ENCODE assay signal across 9 mouse cellular contexts in genomic region chr16:42444408-42444862, GRCm38 (mm10).
DNase-seq lines count a peak whose midpoint lies in the region; ATAC-seq and TF ChIP-seq lines count a peak whose summit lies in the region.
"Had no signal": no experiment of that assay in that cellular context is flagged by ENCODE, and none has a peak within 500 bp of the region (broad histone marks: within the 10 kb centered on the region; RNA-seq: fewer than 3 reads in every experiment).

No protein-coding gene starts in this region.

- DNase-seq in frontal cortex, adult 2 months (ENCODE audit: extremely low spot score in 1 of 2, low spot score in 1 of 2), result no peak
- DNase-seq in cerebellum, adult 11 months, result peak; percentile 17
- DNase-seq in frontal cortex, postnatal 14 days (ENCODE audit: low spot score in 2 of 2), result peak; percentile 12 to 13
- DNase-seq in left cerebral cortex, adult 11 months (ENCODE audit: low spot score), result peak; percentile 8
- DNase-seq in adrenal gland, postnatal 36 days, result no peak
- no peak for DNase-seq in spleen, adult 12 weeks (ENCODE audit: low spot score)

- peak overlapping the region; percentile 28; the same call in 1 of the 2 replicates for H3K4me3 ChIP-seq in olfactory bulb, adult 2 months (ENCODE audit: insufficient read depth, low read depth, low read length)
- H3K4me3 ChIP-seq: stomach, embryonic 15.5 days had no signal

- WGBS in olfactory bulb, adult 2 months, result 11% methylated on average over 10 of the region's 10 CpGs

- no peaks in the 10 kb centered on the region; the same call in 1 of the 2 replicates for H3K4me1 ChIP-seq in olfactory bulb, adult 2 months (ENCODE audit: control insufficient read depth, insufficient read depth, low read length)
- H3K4me1 ChIP-seq: stomach, embryonic 15.5 days had no signal

- H3K27ac ChIP-seq in olfactory bulb, adult 2 months (ENCODE audit: insufficient read depth, low read depth, low read length), result peak overlapping the region; percentile 75
- H3K27ac ChIP-seq: stomach, embryonic 15.5 days had no signal

- TF ChIP-seq POLR2A in olfactory bulb, adult 2 months (IDR thresholded peaks at IDR 0.05; ENCODE audit: insufficient read depth, low read depth, low read length), result no peak

- peak; percentile 48 for ATAC-seq in frontal cortex, adult (ENCODE audit: low TSS enrichment)

- TF ChIP-seq CTCF in olfactory bulb, adult 2 months (IDR thresholded peaks at IDR 0.05; ENCODE audit: insufficient read depth, low read depth, low read length), result no peak

Comparison
In these comparisons a context has a peak if more than half of its experiments do, and no peak if none do; other contexts are left out.
1. DNase-seq: peak in cerebellum, adult 11 months (single experiment), frontal cortex, postnatal 14 days (2 of 2) and left cerebral cortex, adult 11 months (single experiment); none in frontal cortex, adult 2 months (0 of 2), adrenal gland, postnatal 36 days (0 of 2) and spleen, adult 12 weeks (single experiment).